Mouse (Mus musculus) adrenal gland, adult 10 weeks (tissue): ENCODE results near the gene Galk1. TPM values are rescaled to one million over a fixed set of nuclear protein-coding genes. Genes with fewer than 3 reads are reported as not detected.

Experiments
- polyA plus RNA-seq: library from polyadenylated mRNA; stranded (reverse); fragments of 350-450 nt; fragmentation: Illumina TruSeq; extraction: RNeasy Lipid Tissue Mini Kit (QIAGEN cat#74804); gene quantifications from one replicate; pipeline ENCODE4 v1.2.3, GENCODE M21; 2014; ENCODE audit warnings: low read depth, low replicate concordance

Gene Galk1
- polyA plus RNA-seq, result not detected

GRCm38 (mm10) chr11:116012262-116012947, at the start of gene Galk1:
Galk1 (minus strand) TSS chr11:116012719.

GRCm38 (mm10) chr11:116030088-116030897, 17.8 kb upstream of the Galk1 start, which contains the start of gene Unk:
Unk (plus strand) TSS chr11:116030322.

GRCm38 (mm10) chr11:116027756-116028155, 15.2 kb upstream of the Galk1 start, which contains the start of gene H3f3b:
H3f3b (minus strand) TSS chr11:116027962.

GRCm38 (mm10) chr11:115974309-115975082, 38.0 kb downstream of the Galk1 start, which contains the start of gene Itgb4:
Itgb4 (plus strand) TSS chr11:115974709.

Other genes starting within 250 kb of the Galk1 start
- gene Tmem94, start 247.3 kb downstream of the Galk1 start, polyA plus RNA-seq, result 1.3 TPM
- gene Caskin2, start 199.1 kb downstream of the Galk1 start, polyA plus RNA-seq, result 1.2 TPM
- gene Tsen54, start 198.0 kb downstream of the Galk1 start, polyA plus RNA-seq, result not detected
- gene Llgl2, start 188.7 kb downstream of the Galk1 start, polyA plus RNA-seq, result not detected
- not detected for gene Myo15b, start 154.3 kb downstream of the Galk1 start, polyA plus RNA-seq
- gene Smim5, start 112.8 kb downstream of the Galk1 start, polyA plus RNA-seq, result not detected
- not detected for gene Smim6, start 100.7 kb downstream of the Galk1 start, polyA plus RNA-seq
- 8.3 TPM for gene Sap30bp, start 79.4 kb downstream of the Galk1 start, polyA plus RNA-seq
- 3.6 TPM for gene Recql5, start 79.2 kb downstream of the Galk1 start, polyA plus RNA-seq
- gene Itgb4, start 38.0 kb downstream of the Galk1 start, polyA plus RNA-seq, result not detected
- 649 TPM for gene H3f3b, start 15.2 kb upstream of the Galk1 start, polyA plus RNA-seq
- gene Unk, start 17.6 kb upstream of the Galk1 start, polyA plus RNA-seq, result 2.2 TPM
- not detected for gene Unc13d, start 65.2 kb upstream of the Galk1 start, polyA plus RNA-seq
- gene Wbp2, start 74.3 kb upstream of the Galk1 start, polyA plus RNA-seq, result 20.4 TPM
- not detected for gene Trim47, start 114.5 kb upstream of the Galk1 start, polyA plus RNA-seq
- 6.2 TPM for gene Trim65, start 118.4 kb upstream of the Galk1 start, polyA plus RNA-seq
- 2.7 TPM for gene Mrpl38, start 126.1 kb upstream of the Galk1 start, polyA plus RNA-seq
- gene Fbf1, start 155.4 kb upstream of the Galk1 start, polyA plus RNA-seq, result 17.7 TPM
- 2.0 TPM for gene Ten1, start 186.1 kb upstream of the Galk1 start, polyA plus RNA-seq
- gene Acox1, start 186.3 kb upstream of the Galk1 start, polyA plus RNA-seq, result 192 TPM
- gene Evpl, start 225.4 kb upstream of the Galk1 start, polyA plus RNA-seq, result not detected